Mouse (Mus musculus) small intestine, adult 2 months (tissue): ENCODE data around the gene Jak1. TPM values are rescaled to one million over a fixed set of nuclear protein-coding genes. Genes with fewer than 3 reads are reported as not detected.

Experiments
- H3K27ac ChIP-seq: fragments of 200-500 bp; 2 replicates; pipeline ENCODE4 v1.5.1; 2012; ENCODE audit warnings: low read depth, low read length, control low read depth, inconsistent platforms; ENCODE audit not compliant: insufficient read depth
- H3K27me3 ChIP-seq: fragments of 200-500 bp; 2 replicates; pipeline ENCODE4 v1.6.1; 2012; ENCODE audit warnings: mild to moderate bottlenecking, moderate library complexity, low read length, inconsistent platforms; ENCODE audit not compliant: control insufficient read depth, insufficient read depth
- H3K36me3 ChIP-seq: fragments of 200-500 bp; 2 replicates; pipeline ENCODE4 v1.6.1; 2012; ENCODE audit warnings: mild to moderate bottlenecking, low read length, control low read depth, inconsistent platforms; ENCODE audit not compliant: control insufficient read depth, insufficient read depth
- H3K4me1 ChIP-seq: fragments of 200-500 bp; 2 replicates; pipeline ENCODE4 v1.6.1; 2012; ENCODE audit warnings: low read length, inconsistent platforms, mixed read lengths; ENCODE audit not compliant: control insufficient read depth, insufficient read depth, insufficient read length
- H3K4me3 ChIP-seq: fragments of 200-500 bp; 2 replicates; pipeline ENCODE4 v1.5.1; 2012; ENCODE audit warnings: low read depth, mild to moderate bottlenecking, control low read depth, inconsistent platforms, low read length, moderate library complexity
- CTCF ChIP-seq: fragments of 200-500 bp; IDR thresholded peaks from 2 replicates; pipeline ENCODE4 v1.5.1; 2012; ENCODE audit warnings: low read depth, mild to moderate bottlenecking, control low read depth, inconsistent platforms, low read length, moderate library complexity, mixed read lengths; ENCODE audit not compliant: insufficient replicate concordance, insufficient read length; ENCODE audit errors: extremely low read depth
- POLR2A ChIP-seq: fragments of 200-500 bp; IDR thresholded peaks from 2 replicates; pipeline ENCODE4 v1.6.1; 2012; ENCODE audit warnings: low read depth, mild to moderate bottlenecking, control low read depth, inconsistent platforms, low read length, moderate library complexity
- WGBS: fragments of 180-500 bp; shearing (Covaris S2); methylation state at CpG from one replicate; pipeline ENCODE4 v1.1.7; 2018; 5-methylcytosine and 5-hydroxymethylcytosine counted together
- polyA plus RNA-seq: library from polyadenylated mRNA; depleted of rRNA; stranded (reverse); fragments of >200 nt; gene quantifications from 2 replicates; pipeline ENCODE4 v1.2.3, GENCODE M21; 2012

The Jak1 gene
- polyA plus RNA-seq, 1 experiment = 19.6 TPM

GRCm38 (mm10) chr4:101207492-101207891, 57.6 kb downstream of the Jak1 start:
- H3K27ac ChIP-seq = no peak overlapping the region
- 65% methylated on average over 2 of the region's 2 CpGs for WGBS
- no peak for TF ChIP-seq CTCF
- TF ChIP-seq POLR2A = no peak
- no peaks in the 10 kb centered on the region for H3K27me3 ChIP-seq
- peaks cover 5% of the 10 kb centered on the region for H3K4me1 ChIP-seq
- no peak overlapping the region for H3K4me3 ChIP-seq
- H3K36me3 ChIP-seq = no peaks in the 10 kb centered on the region; the same call in 1 of the 2 replicates

- no peak overlapping the region for H3K27ac ChIP-seq
- peaks cover 10% of the 10 kb centered on the region for H3K4me1 ChIP-seq
- H3K27me3 ChIP-seq = no peaks in the 10 kb centered on the region
- TF ChIP-seq POLR2A (no peak), CTCF (no peak)
- H3K4me3 ChIP-seq = no peak overlapping the region
- H3K36me3 ChIP-seq = no peaks in the 10 kb centered on the region; the same call in 1 of the 2 replicates
- WGBS = 73% methylated on average over 1 of the region's 1 CpGs
Measured at GRCm38 (mm10) chr4:101203518-101203917, 61.6 kb downstream of the Jak1 start.

- no peak for TF ChIP-seq POLR2A
- TF ChIP-seq CTCF = no peak
- H3K27me3 ChIP-seq = no peaks in the 10 kb centered on the region
- H3K36me3 ChIP-seq = no peaks in the 10 kb centered on the region; the same call in 1 of the 2 replicates
- H3K4me3 ChIP-seq = no peak overlapping the region
- peaks cover 12% of the 10 kb centered on the region for H3K4me1 ChIP-seq
- H3K27ac ChIP-seq = no peak overlapping the region
- WGBS = 81% methylated on average over 10 of the region's 10 CpGs
Measured at GRCm38 (mm10) chr4:101202626-101203025, 62.5 kb downstream of the Jak1 start.

- peaks cover 13% of the 10 kb centered on the region for H3K4me1 ChIP-seq
- 93% methylated on average over 8 of the region's 8 CpGs for WGBS
- TF ChIP-seq CTCF (no peak), POLR2A (no peak)
- H3K27me3 ChIP-seq = no peaks in the 10 kb centered on the region
- H3K36me3 ChIP-seq = no peaks in the 10 kb centered on the region
- no peak overlapping the region for H3K27ac ChIP-seq
- H3K4me3 ChIP-seq = no peak overlapping the region
Measured at GRCm38 (mm10) chr4:101199433-101200081, 65.5 kb downstream of the Jak1 start.

- TF ChIP-seq POLR2A (no peak), CTCF (no peak)
- Histone ChIP-seq H3K4me3 (no peak overlapping the region), H3K36me3 (no peaks in the 10 kb centered on the region), H3K27ac (no peak overlapping the region), H3K27me3 (no peaks in the 10 kb centered on the region), H3K4me1 (peaks cover 13% of the 10 kb centered on the region)
- WGBS = 9% methylated on average over 2 of the region's 2 CpGs
Measured at GRCm38 (mm10) chr4:101198333-101198732, 66.7 kb downstream of the Jak1 start.

GRCm38 (mm10) chr4:101197421-101198170, 67.5 kb downstream of the Jak1 start:
- 58% methylated on average over 9 of the region's 9 CpGs for WGBS

GRCm38 (mm10) chr4:101196407-101196806, 68.7 kb downstream of the Jak1 start:
- 27% methylated on average over 2 of the region's 2 CpGs for WGBS
- Histone ChIP-seq H3K27ac (no peak overlapping the region), H3K27me3 (no peaks in the 10 kb centered on the region), H3K4me1 (peaks cover 12% of the 10 kb centered on the region; the same call in 1 of the 2 replicates), H3K36me3 (peaks cover 5% of the 10 kb centered on the region), H3K4me3 (no peak overlapping the region)
- TF ChIP-seq CTCF (no peak), POLR2A (no peak)

More at GRCm38 (mm10) chr4:101197421-101198170, 67.5 kb downstream of the Jak1 start:
- H3K4me3 ChIP-seq = no peak overlapping the region
- no peak for TF ChIP-seq CTCF
- H3K27ac ChIP-seq = no peak overlapping the region
- no peaks in the 10 kb centered on the region for H3K27me3 ChIP-seq
- peaks cover 13% of the 10 kb centered on the region for H3K4me1 ChIP-seq
- peaks cover 2% of the 10 kb centered on the region for H3K36me3 ChIP-seq
